Mouse (Mus musculus) G1E (cell line): ENCODE measurements at regions not wholly inside any gene's neighbourhood (a gene's known extent, or its start where the extent isn't known, plus 50 kb on each side); places are given as distances from the start of the nearest gene placed in this dataset.

ENCODE experiments used
- ATAC-seq: 2 replicates; pipeline ENCODE4 v1.8.0; 2016; ENCODE audit warnings: mild to moderate bottlenecking; ENCODE audit not compliant: insufficient number of reproducible peaks, poor library complexity, low FRiP score, severe bottlenecking; ENCODE audit errors: extremely low read depth
- DNase-seq: peaks from one replicate; pipeline ENCODE4 v3.0.0; 2012; ENCODE audit warnings: low spot score
- H3K27me3 ChIP-seq: 2 replicates; pipeline ENCODE4 v1.6.1; 2012; ENCODE audit warnings: mild to moderate bottlenecking, low read length, inconsistent platforms; ENCODE audit not compliant: insufficient read depth
- H3K36me3 ChIP-seq: replicated peaks from 2 replicates; pipeline ENCODE3; 2012; ENCODE audit warnings: mild to moderate bottlenecking, inconsistent platforms
- H3K4me1 ChIP-seq: 2 replicates; pipeline ENCODE4 v1.6.1; 2012; ENCODE audit warnings: low read depth, low read length, inconsistent platforms, mixed read lengths; ENCODE audit not compliant: insufficient read depth
- H3K4me3 ChIP-seq: 2 replicates; pipeline ENCODE4 v1.5.1; 2012; ENCODE audit warnings: low read depth, mild to moderate bottlenecking, inconsistent platforms, low read length, moderate library complexity, mixed read lengths
- H3K9me3 ChIP-seq: replicated peaks from 2 replicates; pipeline ENCODE4 v1.6.1; 2012; ENCODE audit warnings: inconsistent platforms
- CTCF ChIP-seq: IDR thresholded peaks from 2 replicates; pipeline ENCODE4 v1.5.1; 2012; ENCODE audit warnings: low read depth, low read length, inconsistent platforms, mixed read lengths
- GATA1 ChIP-seq: IDR thresholded peaks from 2 replicates; pipeline ENCODE4 v1.6.1; 2012; ENCODE audit warnings: borderline replicate concordance, low read length, inconsistent platforms, mixed read lengths
- GATA2 ChIP-seq: IDR thresholded peaks from 2 replicates; pipeline ENCODE4 v1.6.1; 2012; ENCODE audit warnings: low read depth, low read length, inconsistent platforms, borderline replicate concordance
- POLR2AphosphoS5 ChIP-seq: IDR thresholded peaks from 2 replicates; pipeline ENCODE4 v1.6.1; 2012; ENCODE audit warnings: low read depth, low read length, inconsistent platforms; ENCODE audit not compliant: insufficient replicate concordance
- TAL1 ChIP-seq: conservative IDR thresholded peaks from 2 replicates; pipeline ENCODE4 v1.6.1; 2012; ENCODE audit warnings: low read depth, low read length, inconsistent platforms, mixed read lengths

DNA sequence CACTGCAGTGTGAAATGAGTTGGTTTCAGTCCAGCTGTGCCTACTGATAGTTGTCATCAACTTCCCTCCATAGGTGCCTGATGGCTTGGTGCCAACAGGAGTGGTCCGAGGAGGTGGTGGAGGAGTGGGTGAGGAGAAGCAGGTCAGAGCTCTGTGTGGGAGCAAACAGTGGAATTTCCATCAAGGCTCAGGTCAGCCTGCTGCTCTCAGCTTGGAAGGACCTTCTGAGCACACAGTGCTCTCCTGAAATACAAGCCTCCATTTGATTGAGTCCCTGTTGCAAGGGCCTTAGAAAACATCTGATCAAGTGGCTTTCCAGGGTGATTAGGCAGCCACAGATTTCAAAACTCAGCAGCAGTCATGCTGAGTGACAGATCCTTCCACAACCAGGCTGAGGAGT, 314.8 kb upstream of the Gcfc2 start:
- TF ChIP-seq GATA1 (no peak), TAL1 (no peak), POLR2AphosphoS5 (no peak), GATA2 (no peak), CTCF (no peak)
- H3K4me1 ChIP-seq, result no peaks in the 10 kb centered on the region
- DNase-seq, result no peak
- no peak for ATAC-seq
- no peaks in the 10 kb centered on the region for H3K27me3 ChIP-seq
- H3K36me3 ChIP-seq, result no peaks in the 10 kb centered on the region
- H3K9me3 ChIP-seq, result peaks cover 12% of the 10 kb centered on the region
- H3K4me3 ChIP-seq, result no peak overlapping the region

GRCm38 (mm10) chr6:81611980-81612379, 311.5 kb upstream of the Gcfc2 start:
- no peaks in the 10 kb centered on the region for H3K27me3 ChIP-seq
- ATAC-seq, result no peak
- H3K36me3 ChIP-seq, result no peaks in the 10 kb centered on the region
- TF ChIP-seq POLR2AphosphoS5 (no peak), CTCF (no peak), TAL1 (no peak), GATA1 (no peak), GATA2 (no peak)
- no peak overlapping the region for H3K4me3 ChIP-seq
- no peaks in the 10 kb centered on the region for H3K4me1 ChIP-seq
- H3K9me3 ChIP-seq, result peaks cover 6% of the 10 kb centered on the region; the same call in 1 of the 2 replicates
- no peak for DNase-seq

- no peak for TF ChIP-seq POLR2AphosphoS5
- TF ChIP-seq GATA2, result no peak
- TF ChIP-seq TAL1, result no peak
- TF ChIP-seq CTCF, result no peak
- no peak for TF ChIP-seq GATA1
Measured at GRCm38 (mm10) chr6:81618018-81618417, 305.5 kb upstream of the Gcfc2 start.

GRCm38 (mm10) chr6:81621028-81621427, 302.4 kb upstream of the Gcfc2 start:
- Histone ChIP-seq H3K4me1 (no peaks in the 10 kb centered on the region), H3K4me3 (no peak overlapping the region), H3K27me3 (no peaks in the 10 kb centered on the region), H3K9me3 (peaks cover 13% of the 10 kb centered on the region), H3K36me3 (no peaks in the 10 kb centered on the region)
- DNase-seq (no peak), ATAC-seq (no peak)
- TF ChIP-seq GATA2 (no peak), TAL1 (no peak), POLR2AphosphoS5 (no peak), GATA1 (no peak), CTCF (no peak)

More at GRCm38 (mm10) chr6:81618018-81618417, 305.5 kb upstream of the Gcfc2 start:
- ATAC-seq (no peak), DNase-seq (no peak)
- H3K27me3 ChIP-seq, result no peaks in the 10 kb centered on the region
- H3K36me3 ChIP-seq, result no peaks in the 10 kb centered on the region
- H3K4me1 ChIP-seq, result no peaks in the 10 kb centered on the region
- H3K4me3 ChIP-seq, result no peak overlapping the region
- H3K9me3 ChIP-seq, result no peaks in the 10 kb centered on the region

DNA sequence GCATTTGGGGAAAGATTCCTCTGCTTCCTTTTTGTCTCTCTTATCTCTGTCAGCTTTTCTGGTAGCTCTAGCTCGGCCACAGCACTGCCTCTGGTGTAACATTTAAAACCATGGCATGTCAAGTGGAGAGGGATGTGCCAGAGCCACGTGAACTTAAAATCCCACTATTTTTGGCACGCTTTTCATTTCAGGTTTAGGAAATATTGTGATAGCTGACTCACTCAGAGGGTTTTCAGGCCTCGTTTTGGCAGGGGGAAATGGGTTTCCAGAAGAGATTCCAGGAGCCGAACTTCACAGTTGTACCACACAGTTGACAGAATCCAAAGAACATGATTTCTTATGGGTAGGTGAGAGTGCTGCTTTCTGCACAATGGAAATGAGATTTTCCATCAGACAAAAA, 300.8 kb upstream of the Gcfc2 start:
- Histone ChIP-seq H3K36me3 (no peaks in the 10 kb centered on the region), H3K9me3 (peaks cover 20% of the 10 kb centered on the region), H3K27me3 (no peaks in the 10 kb centered on the region), H3K4me3 (no peak overlapping the region), H3K4me1 (no peaks in the 10 kb centered on the region)
- DNase-seq, result no peak
- no peak for ATAC-seq
- TF ChIP-seq TAL1 (no peak), GATA2 (no peak)

DNA sequence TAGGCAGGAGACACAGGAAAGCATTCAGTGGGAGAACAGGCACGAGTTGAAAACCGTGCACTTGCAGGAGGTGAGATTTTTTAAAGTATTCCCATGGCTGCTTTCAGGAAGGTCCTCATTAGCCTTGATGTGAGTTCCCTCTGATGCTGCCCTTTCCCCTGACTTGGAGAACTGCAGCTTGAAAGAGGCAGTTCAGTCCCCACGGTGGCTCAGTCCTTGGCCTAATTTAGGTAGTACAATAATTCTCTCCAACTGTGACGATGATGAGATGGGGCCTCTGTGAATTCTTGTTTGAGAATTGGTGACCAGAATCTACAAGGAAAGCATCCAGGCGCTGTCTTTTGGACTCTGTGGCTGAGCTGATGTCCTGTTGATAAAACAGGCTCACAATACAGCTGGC, 298.5 kb upstream of the Gcfc2 start:
- Histone ChIP-seq H3K9me3 (peaks cover 30% of the 10 kb centered on the region), H3K4me3 (no peak overlapping the region), H3K4me1 (no peaks in the 10 kb centered on the region), H3K27me3 (no peaks in the 10 kb centered on the region), H3K36me3 (no peaks in the 10 kb centered on the region)
- DNase-seq (no peak), ATAC-seq (no peak)
- TF ChIP-seq CTCF (no peak), POLR2AphosphoS5 (no peak), GATA1 (no peak), TAL1 (no peak), GATA2 (no peak)

GRCm38 (mm10) chr6:81633586-81633985, 289.9 kb upstream of the Gcfc2 start:
- Histone ChIP-seq H3K4me1 (no peaks in the 10 kb centered on the region), H3K4me3 (no peak overlapping the region), H3K36me3 (no peaks in the 10 kb centered on the region), H3K9me3 (peaks cover 18% of the 10 kb centered on the region), H3K27me3 (no peaks in the 10 kb centered on the region)
- DNase-seq (no peak), ATAC-seq (no peak)
- TF ChIP-seq CTCF, result no peak
- no peak for TF ChIP-seq TAL1
- no peak for TF ChIP-seq POLR2AphosphoS5
- TF ChIP-seq GATA1, result no peak
- TF ChIP-seq GATA2, result no peak
